Mouse (Mus musculus) ES-E14 (cell line): Measurements from ENCODE around the gene Nme7. TPM values are rescaled to one million over a fixed set of nuclear protein-coding genes. Genes with fewer than 3 reads are reported as not detected.

Experiments
- DNase-seq: peaks from one replicate; pipeline ENCODE4 v3.0.0-alpha.2; 2013; ENCODE audit warnings: low read depth, low spot score
- H3K27ac ChIP-seq: 2 replicates; pipeline ENCODE4 v1.5.1; 2012; ENCODE audit warnings: low read depth, mild to moderate bottlenecking, low read length, moderate library complexity, mixed read lengths; ENCODE audit not compliant: poor library complexity, insufficient read depth, severe bottlenecking
- H3K36me3 ChIP-seq: 2 replicates; pipeline ENCODE4 v1.6.1; 2012; ENCODE audit warnings: mild to moderate bottlenecking, low read length, moderate library complexity, mixed read lengths; ENCODE audit not compliant: control insufficient read depth, poor library complexity, insufficient read depth, severe bottlenecking
- H3K4me1 ChIP-seq, 2 experiments: fragments of 150-350 bp in 1 of 2; sonication (generic) in 1 of 2; 2 replicates each; pipeline ENCODE4 v1.6.1; 2012; ENCODE audit warnings: low read length in 2 of 2, mild to moderate bottlenecking in 1 of 2, mixed read lengths in 1 of 2; ENCODE audit not compliant: control insufficient read depth in 2 of 2, insufficient read depth in 2 of 2, poor library complexity in 1 of 2
- H3K4me3 ChIP-seq, 2 experiments: fragments of 150-350 bp in 1 of 2; sonication (generic) in 1 of 2; 2 replicates each; pipeline ENCODE4 v1.5.1; 2012; ENCODE audit warnings: low read length in 2 of 2, low read depth in 1 of 2, mild to moderate bottlenecking in 1 of 2, mixed read lengths in 1 of 2; ENCODE audit not compliant: insufficient read depth in 1 of 2, poor library complexity in 1 of 2, severe bottlenecking in 1 of 2
- H3K9ac ChIP-seq: 2 replicates; pipeline ENCODE4 v1.6.1; 2012; ENCODE audit warnings: low read depth, mild to moderate bottlenecking, low read length, mixed read lengths; ENCODE audit not compliant: poor library complexity, insufficient read depth, severe bottlenecking
- H3K9me3 ChIP-seq: fragments of 150-350 bp; sonication (generic); 2 replicates; pipeline ENCODE4 v1.6.1; 2012; ENCODE audit warnings: low read depth, mild to moderate bottlenecking, low read length; ENCODE audit not compliant: control insufficient read depth, insufficient read depth
- CHD2 ChIP-seq: IDR thresholded peaks from 2 replicates; pipeline ENCODE4 v1.6.1; 2014; ENCODE audit warnings: mild to moderate bottlenecking, low read depth, low read length, inconsistent platforms
- HCFC1 ChIP-seq: IDR thresholded peaks from 2 replicates; pipeline ENCODE4 v1.6.1; 2012; ENCODE audit warnings: low read length, inconsistent platforms, borderline replicate concordance; ENCODE audit not compliant: insufficient read depth
- MAFK ChIP-seq: IDR thresholded peaks from 2 replicates; pipeline ENCODE4 v1.6.1; 2014; ENCODE audit warnings: mild to moderate bottlenecking, low read depth, low read length, inconsistent platforms; ENCODE audit not compliant: insufficient read depth
- ZC3H11A ChIP-seq: IDR thresholded peaks from 2 replicates; pipeline ENCODE4 v1.6.1; 2012; ENCODE audit warnings: low read depth, mild to moderate bottlenecking, inconsistent platforms, low read length, borderline replicate concordance
- ZNF384 ChIP-seq: IDR thresholded peaks from 2 replicates; pipeline ENCODE4 v1.6.1; 2012; ENCODE audit warnings: low read depth, low read length, inconsistent platforms
- in situ Hi-C, 2 experiments: fragments of 600-800 bp; cut with MboI; formaldehyde crosslinking; loops; one replicate each; pipeline ENCODE4 v1.15.1; 2025; ENCODE audit warnings: low sequenced_read_pairs in 2 of 2, inconsistent platforms in 1 of 2; ENCODE audit not compliant: unreplicated experiment in 2 of 2
- total RNA-seq: library from RNA; depleted of rRNA; stranded (reverse); fragments of 300-350 nt; gene quantifications from 2 replicates; pipeline ENCODE4 v1.2.3, GENCODE M21; 2012

The Nme7 gene
- total RNA-seq, 1 experiment: 32.8 TPM

DNA sequence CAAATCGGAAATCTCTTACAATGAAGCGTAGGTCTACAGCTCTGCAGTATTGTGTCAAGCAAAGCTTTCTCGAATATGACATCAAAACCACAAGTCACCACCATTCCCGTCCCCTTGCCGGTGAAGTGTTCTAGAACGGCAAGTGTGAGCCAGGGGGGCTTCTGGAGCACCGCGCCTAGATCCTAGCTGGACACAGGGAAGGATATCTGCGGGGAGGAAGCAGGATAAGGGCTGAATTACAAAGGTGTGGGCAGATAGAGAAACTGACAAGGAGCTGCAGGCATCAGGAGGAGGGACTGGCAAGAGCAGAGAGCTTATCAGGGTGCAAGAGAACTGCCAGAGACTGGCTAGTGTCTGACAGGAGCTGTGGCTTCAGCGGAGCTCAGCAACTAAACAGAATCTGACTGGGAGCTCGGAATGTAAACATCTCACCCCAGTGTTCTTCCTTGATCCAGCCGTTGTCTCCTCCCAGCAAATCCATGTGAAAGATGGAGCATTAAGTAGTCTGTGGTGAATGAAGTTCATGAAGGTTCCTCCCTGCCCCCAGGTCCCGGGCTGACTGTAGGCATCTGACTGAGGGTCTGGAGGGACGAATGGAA, 15.7 kb downstream of the Nme7 start:
- TF ChIP-seq ZC3H11A (no peak), CHD2 (no peak), HCFC1 (no peak), MAFK (no peak), ZNF384 (no peak)
- no peaks in the 10 kb centered on the region for H3K9me3 ChIP-seq
- H3K4me1 ChIP-seq: peaks cover 0 to 9% of the 10 kb centered on the region in 2 experiments; a peak in 1 of 4 replicates
- H3K36me3 ChIP-seq: no peaks in the 10 kb centered on the region; the same call in 1 of the 2 replicates
- no peak for DNase-seq
- H3K27ac ChIP-seq: 0 out of 2 replicates have a peak overlapping the region, but pooled peaks have one; percentile 1
- H3K9ac ChIP-seq: no peak overlapping the region
- H3K4me3 ChIP-seq: no peak overlapping the region
- in situ Hi-C loops: no loop called here

DNA sequence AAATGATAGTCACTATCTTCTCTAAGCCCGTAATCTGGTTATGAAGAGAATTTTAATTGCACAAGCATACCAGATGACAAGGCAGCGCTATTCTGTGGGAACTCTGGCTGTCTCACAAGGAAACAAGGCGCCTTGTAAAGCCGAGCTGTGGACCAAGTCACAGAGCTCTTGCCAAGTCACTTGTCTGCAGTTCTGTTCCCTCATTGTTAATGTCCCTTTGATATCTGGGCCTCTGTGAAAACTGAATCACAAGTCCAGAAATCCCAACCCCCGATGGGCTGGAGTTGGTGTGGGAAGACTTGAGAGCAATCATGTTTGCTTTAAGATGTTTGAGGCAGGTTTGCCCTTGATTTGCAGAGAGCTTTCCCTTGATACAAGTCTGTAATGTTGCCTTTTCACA, 16.8 kb downstream of the Nme7 start:
- DNase-seq: no peak
- Histone ChIP-seq H3K4me1 (peaks cover 0 to 8% of the 10 kb centered on the region in 2 experiments; a peak in 1 of 4 replicates), H3K9me3 (no peaks in the 10 kb centered on the region), H3K4me3 (no peak overlapping the region), H3K27ac (no peak overlapping the region), H3K9ac (no peak overlapping the region), H3K36me3 (no peaks in the 10 kb centered on the region; the same call in 1 of the 2 replicates)
- in situ Hi-C loops: no loop called here
- TF ChIP-seq ZC3H11A (no peak), MAFK (no peak), CHD2 (no peak), HCFC1 (no peak), ZNF384 (no peak)

DNA sequence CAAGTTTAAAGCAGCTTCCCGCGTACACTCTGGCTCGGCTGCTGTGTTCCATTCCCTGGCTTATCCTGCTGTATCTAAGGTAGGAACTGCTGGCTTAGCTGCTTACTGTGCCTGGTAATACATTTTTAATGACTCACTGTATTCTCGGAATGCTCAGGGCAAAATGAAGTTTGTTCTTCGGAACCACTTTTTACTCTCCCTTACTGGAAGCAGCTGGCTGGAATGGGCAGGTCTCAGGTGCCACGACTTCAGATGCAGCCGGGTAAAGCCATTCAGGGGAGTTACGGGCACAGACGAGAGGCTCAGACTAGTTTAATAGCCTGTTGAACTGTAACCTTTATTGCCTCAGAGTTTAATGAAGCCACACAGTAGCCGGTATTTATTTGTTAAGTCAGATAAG, 17.5 kb downstream of the Nme7 start:
- Histone ChIP-seq H3K27ac (no peak overlapping the region), H3K4me3 (no peak overlapping the region), H3K9me3 (no peaks in the 10 kb centered on the region), H3K9ac (no peak overlapping the region), H3K36me3 (no peaks in the 10 kb centered on the region; the same call in 1 of the 2 replicates), H3K4me1 (peaks cover 0 to 8% of the 10 kb centered on the region in 2 experiments; a peak in 1 of 4 replicates)
- in situ Hi-C loops: no loop called here
- no peak for DNase-seq
- no peak for TF ChIP-seq CHD2
- no peak for TF ChIP-seq ZNF384
- TF ChIP-seq ZC3H11A: no peak
- no peak for TF ChIP-seq MAFK
- TF ChIP-seq HCFC1: no peak

DNA sequence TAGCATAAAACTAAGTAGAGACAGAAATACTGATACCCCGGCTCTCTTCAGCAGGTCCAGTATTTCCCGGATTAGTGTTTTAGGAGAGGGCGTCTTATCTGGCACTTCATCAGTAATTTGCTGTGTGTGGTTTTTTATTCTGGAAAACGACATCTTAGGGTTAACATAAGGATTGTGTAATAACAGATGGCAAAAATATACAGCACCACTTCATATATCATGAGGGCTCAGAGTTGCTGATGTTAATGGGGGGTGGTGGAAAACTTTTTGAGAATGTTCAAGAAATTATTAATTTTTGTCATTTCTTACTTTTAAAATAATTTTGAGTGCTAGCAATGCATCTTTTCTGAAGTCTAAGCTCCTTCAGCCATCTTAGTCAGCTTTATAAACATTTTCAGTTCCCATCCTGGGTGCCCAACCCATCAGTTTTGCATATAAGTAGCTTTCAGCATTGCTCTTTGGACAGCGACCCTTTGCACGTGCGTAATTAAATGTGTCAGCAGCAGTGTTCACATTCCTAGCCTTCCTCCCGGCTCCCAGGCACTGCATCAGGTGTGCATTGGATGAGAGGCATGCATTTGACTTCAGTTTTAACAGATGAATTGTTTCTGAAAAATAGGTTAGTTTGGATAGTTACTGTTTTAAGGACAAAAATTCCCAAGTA, 19.2 kb downstream of the Nme7 start:
- in situ Hi-C loops: no loop called here
- H3K9me3 ChIP-seq: no peaks in the 10 kb centered on the region
- peaks cover 0 to 8% of the 10 kb centered on the region in 2 experiments; a peak in 1 of 4 replicates for H3K4me1 ChIP-seq
- no peak overlapping the region for H3K4me3 ChIP-seq
- no peak overlapping the region for H3K9ac ChIP-seq
- no peak for DNase-seq
- no peak for TF ChIP-seq ZNF384
- no peaks in the 10 kb centered on the region; the same call in 1 of the 2 replicates for H3K36me3 ChIP-seq
- no peak overlapping the region for H3K27ac ChIP-seq
